Mouse (Mus musculus) embryo, embryonic 10.5 days (tissue): ENCODE measurements at regions not wholly inside any gene's neighbourhood (a gene's known extent, or its start where the extent isn't known, plus 50 kb on each side); places are given as distances from the start of the nearest gene placed in this dataset.

Source experiments
- DNase-seq: peaks from one replicate; pipeline ENCODE4 v3.0.0-alpha.2; 2015; ENCODE audit warnings: low spot score

DNA sequence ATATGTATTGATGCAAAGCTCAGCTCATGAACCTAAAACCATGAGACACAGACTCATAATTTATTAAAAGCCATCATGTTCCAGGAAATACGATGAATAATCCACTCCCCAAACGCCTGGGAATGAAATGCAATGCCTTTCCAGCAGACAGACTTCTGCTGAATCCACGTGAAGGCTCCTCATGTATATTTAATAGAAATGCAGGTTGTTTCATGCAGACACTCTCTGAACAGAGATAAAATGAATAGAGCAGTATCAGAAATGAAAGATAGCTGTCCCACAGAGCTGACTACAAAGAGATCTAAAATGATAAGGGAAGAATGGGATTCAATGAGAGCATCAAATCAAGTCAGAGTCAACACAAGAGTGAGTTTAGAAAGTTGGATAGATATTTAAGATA, 376.3 kb upstream of the Lrfn5 start:
- no peak for DNase-seq

DNA sequence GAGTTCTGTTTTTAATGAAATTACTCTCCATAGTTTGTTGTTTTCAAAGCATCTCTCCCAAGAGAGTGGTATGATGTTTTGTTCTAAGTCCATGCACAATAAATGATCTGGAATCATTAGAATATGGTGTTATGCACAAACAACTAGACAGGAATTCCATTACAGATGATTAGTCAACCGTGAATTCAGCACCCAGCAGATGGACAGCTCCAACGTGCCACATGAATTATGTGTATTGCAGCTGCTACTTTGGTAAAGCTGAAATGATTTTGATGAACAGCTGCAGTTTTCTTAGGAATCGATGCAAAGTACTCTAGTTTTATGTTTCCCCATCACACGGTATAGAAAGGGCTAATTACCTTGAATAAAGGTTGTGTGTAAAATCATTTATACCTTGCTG, 347.6 kb upstream of the Lrfn5 start:
- DNase-seq = peak; percentile 61
